Mouse (Mus musculus): ENCODE measurements around the gene Rbpjl. TPM values are rescaled to one million over a fixed set of nuclear protein-coding genes. Genes with fewer than 3 reads are reported as not detected.

Gene Rbpjl
- polyA plus RNA-seq, 2 experiments, result 0.45 to 2.7 TPM

GRCm38 (mm10) chr2:164417198-164417597 is 14.3 kb downstream of the Rbpjl start:
- TF ChIP-seq POLR2A (IDR thresholded peaks at IDR 0.05; ENCODE audit: borderline replicate concordance, extremely low read depth, insufficient read depth, insufficient read length), result no peak
- Histone ChIP-seq H3K27me3 (ENCODE audit: control insufficient read depth, insufficient read depth, low read length) (no peaks in the 10 kb centered on the region), H3K4me1 (ENCODE audit: control insufficient read depth, insufficient read depth, low read length) (peaks cover 9% of the 10 kb centered on the region), H3K27ac (replicated peaks; ENCODE audit: low read depth, low read length) (no peak overlapping the region), H3K9me3 (ENCODE audit: control insufficient read depth, low read length) (no peaks in the 10 kb centered on the region), H3K4me3 (replicated peaks; ENCODE audit: low read length) (no peak overlapping the region), H3K36me3 (ENCODE audit: control insufficient read depth, insufficient read depth, low read length) (no peaks in the 10 kb centered on the region), H3K4me2 (replicated peaks; ENCODE audit: low read depth, low read length, severe bottlenecking) (no peak overlapping the region), H3K9ac (ENCODE audit: low read depth, low read length, severe bottlenecking) (no peak overlapping the region)
- WGBS, result 0% methylated on average over 2 of the region's 2 CpGs
- ATAC-seq (ENCODE audit: low FRiP score, low read depth) (no peak), DNase-seq (ENCODE audit: low spot score) (no peak)

- H3K4me2 ChIP-seq (replicated peaks; ENCODE audit: low read depth, low read length, severe bottlenecking), result no peak overlapping the region
- TF ChIP-seq POLR2A (IDR thresholded peaks at IDR 0.05; ENCODE audit: borderline replicate concordance, extremely low read depth, insufficient read depth, insufficient read length), result no peak
- ATAC-seq (ENCODE audit: low FRiP score, low read depth) (no peak), DNase-seq (ENCODE audit: low spot score) (no peak)
- no peak overlapping the region for H3K4me3 ChIP-seq (replicated peaks; ENCODE audit: low read length)
- 13% methylated on average over 3 of the region's 3 CpGs for WGBS
- H3K36me3 ChIP-seq (ENCODE audit: control insufficient read depth, insufficient read depth, low read length), result peaks cover 4% of the 10 kb centered on the region
- H3K9ac ChIP-seq (ENCODE audit: low read depth, low read length, severe bottlenecking), result no peak overlapping the region
- peaks cover 13% of the 10 kb centered on the region for H3K4me1 ChIP-seq (ENCODE audit: control insufficient read depth, insufficient read depth, low read length)
- no peak overlapping the region for H3K27ac ChIP-seq (replicated peaks; ENCODE audit: low read depth, low read length)
- H3K27me3 ChIP-seq (ENCODE audit: control insufficient read depth, insufficient read depth, low read length), result no peaks in the 10 kb centered on the region
- H3K9me3 ChIP-seq (ENCODE audit: control insufficient read depth, low read length), result no peaks in the 10 kb centered on the region
Measured at GRCm38 (mm10) chr2:164418308-164418875, 15.5 kb downstream of the Rbpjl start.

GRCm38 (mm10) chr2:164419489-164419888 is 16.5 kb downstream of the Rbpjl start:
- Histone ChIP-seq H3K4me2 (replicated peaks; ENCODE audit: low read depth, low read length, severe bottlenecking) (no peak overlapping the region), H3K9me3 (ENCODE audit: control insufficient read depth, low read length) (no peaks in the 10 kb centered on the region), H3K27me3 (ENCODE audit: control insufficient read depth, insufficient read depth, low read length) (no peaks in the 10 kb centered on the region), H3K4me3 (replicated peaks; ENCODE audit: low read length) (no peak overlapping the region), H3K36me3 (ENCODE audit: control insufficient read depth, insufficient read depth, low read length) (peaks cover 14% of the 10 kb centered on the region), H3K27ac (replicated peaks; ENCODE audit: low read depth, low read length) (no peak overlapping the region), H3K4me1 (ENCODE audit: control insufficient read depth, insufficient read depth, low read length) (peaks cover 13% of the 10 kb centered on the region; the same call in 1 of the 2 replicates), H3K9ac (ENCODE audit: low read depth, low read length, severe bottlenecking) (no peak overlapping the region)
- 0% methylated on average over 3 of the region's 3 CpGs for WGBS
- ATAC-seq (ENCODE audit: low FRiP score, low read depth) (no peak), DNase-seq (ENCODE audit: low spot score) (no peak)
- TF ChIP-seq POLR2A (IDR thresholded peaks at IDR 0.05; ENCODE audit: borderline replicate concordance, extremely low read depth, insufficient read depth, insufficient read length), result no peak

- Histone ChIP-seq H3K4me2 (replicated peaks; ENCODE audit: low read depth, low read length, severe bottlenecking) (no peak overlapping the region), H3K27ac (replicated peaks; ENCODE audit: low read depth, low read length) (no peak overlapping the region), H3K27me3 (ENCODE audit: control insufficient read depth, insufficient read depth, low read length) (no peaks in the 10 kb centered on the region), H3K9ac (ENCODE audit: low read depth, low read length, severe bottlenecking) (no peak overlapping the region), H3K9me3 (ENCODE audit: control insufficient read depth, low read length) (no peaks in the 10 kb centered on the region), H3K4me1 (ENCODE audit: control insufficient read depth, insufficient read depth, low read length) (peaks cover 13% of the 10 kb centered on the region; the same call in 1 of the 2 replicates), H3K36me3 (ENCODE audit: control insufficient read depth, insufficient read depth, low read length) (peaks cover 29% of the 10 kb centered on the region), H3K4me3 (replicated peaks; ENCODE audit: low read length) (no peak overlapping the region)
- WGBS, result 86% methylated on average over 7 of the region's 7 CpGs
- DNase-seq (ENCODE audit: low spot score) (no peak), ATAC-seq (ENCODE audit: low FRiP score, low read depth) (no peak)
- no peak for TF ChIP-seq POLR2A (IDR thresholded peaks at IDR 0.05; ENCODE audit: borderline replicate concordance, extremely low read depth, insufficient read depth, insufficient read length)
Measured at GRCm38 (mm10) chr2:164421306-164421705, 18.4 kb downstream of the Rbpjl start.

- ATAC-seq (ENCODE audit: low FRiP score, low read depth) (peak; percentile 8; the same call in 1 of the 2 replicates), DNase-seq (ENCODE audit: low spot score) (no peak)
- no peaks in the 10 kb centered on the region for H3K27me3 ChIP-seq (ENCODE audit: control insufficient read depth, insufficient read depth, low read length)
- H3K9me3 ChIP-seq (ENCODE audit: control insufficient read depth, low read length), result no peaks in the 10 kb centered on the region
- no peak overlapping the region for H3K4me3 ChIP-seq (replicated peaks; ENCODE audit: low read length)
- WGBS, result 54% methylated on average over 8 of the region's 8 CpGs
- no peak overlapping the region for H3K9ac ChIP-seq (ENCODE audit: low read depth, low read length, severe bottlenecking)
- H3K4me1 ChIP-seq (ENCODE audit: control insufficient read depth, insufficient read depth, low read length), result peaks cover 13% of the 10 kb centered on the region; the same call in 1 of the 2 replicates
- H3K27ac ChIP-seq (replicated peaks; ENCODE audit: low read depth, low read length), result peak overlapping the region; percentile 58; the same call in 1 of the 2 replicates
- TF ChIP-seq POLR2A (IDR thresholded peaks at IDR 0.05; ENCODE audit: borderline replicate concordance, extremely low read depth, insufficient read depth, insufficient read length), result no peak
- H3K36me3 ChIP-seq (ENCODE audit: control insufficient read depth, insufficient read depth, low read length), result peaks cover 35% of the 10 kb centered on the region
- no peak overlapping the region for H3K4me2 ChIP-seq (replicated peaks; ENCODE audit: low read depth, low read length, severe bottlenecking)
Measured at GRCm38 (mm10) chr2:164421979-164422378, 19.0 kb downstream of the Rbpjl start.

Data from limb, embryonic 14.5 days (tissue).